Mouse (Mus musculus): ENCODE data around the gene Cyp3a16.
"Not testable (repeated sequence)": the region's sequence is repeated elsewhere in the genome, so short reads cannot be mapped to it uniquely, and the experiment has no call there.

Gene Cyp3a16

DNA sequence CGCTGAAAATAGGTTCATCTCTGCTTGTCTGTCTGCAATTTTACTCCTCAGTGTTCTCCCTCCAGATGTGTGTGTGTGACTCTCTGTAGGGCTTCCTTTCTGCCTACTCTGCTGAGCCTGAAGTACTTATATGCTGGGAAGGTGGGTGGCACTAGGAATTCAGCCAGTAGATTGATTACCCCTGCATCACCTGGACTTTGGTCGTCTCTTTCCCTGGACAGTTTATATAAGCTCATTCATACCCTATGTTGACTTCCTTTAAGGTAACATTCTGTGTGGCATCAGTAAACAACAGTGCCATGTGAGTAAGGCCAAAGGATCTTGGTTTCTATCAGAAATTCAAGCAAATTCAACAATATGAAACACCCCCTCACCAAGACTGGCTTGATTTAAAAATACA is at the start of gene Cyp3a16:
Gene Cyp3a16, minus strand, starts transcription at position 101 of the 400 bp plus-strand sequence.
- DNase-seq (ENCODE audit: low spot score), result not testable (repeated sequence)

DNA sequence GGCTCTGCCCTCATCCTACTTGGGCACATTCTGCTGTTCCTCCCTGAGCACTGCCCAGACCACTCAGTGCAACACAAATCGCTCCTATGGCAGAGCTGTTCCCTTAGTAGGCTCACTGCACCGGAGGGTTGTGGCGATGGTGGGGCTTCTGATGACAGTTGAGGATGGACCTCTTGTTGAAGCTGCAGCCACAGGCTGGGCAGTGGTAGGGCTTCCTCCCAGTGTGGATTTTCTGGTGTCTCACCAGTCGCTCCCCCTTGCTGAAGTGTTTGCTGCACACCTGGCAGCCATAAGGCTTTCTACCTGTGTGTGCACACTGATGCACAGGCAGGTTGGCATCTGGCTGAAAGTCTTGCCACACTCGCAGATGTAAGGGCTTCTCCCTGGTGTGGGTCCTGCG is 20.8 kb upstream of the Cyp3a16 start:
- no peak for DNase-seq (ENCODE audit: low spot score)

DNA sequence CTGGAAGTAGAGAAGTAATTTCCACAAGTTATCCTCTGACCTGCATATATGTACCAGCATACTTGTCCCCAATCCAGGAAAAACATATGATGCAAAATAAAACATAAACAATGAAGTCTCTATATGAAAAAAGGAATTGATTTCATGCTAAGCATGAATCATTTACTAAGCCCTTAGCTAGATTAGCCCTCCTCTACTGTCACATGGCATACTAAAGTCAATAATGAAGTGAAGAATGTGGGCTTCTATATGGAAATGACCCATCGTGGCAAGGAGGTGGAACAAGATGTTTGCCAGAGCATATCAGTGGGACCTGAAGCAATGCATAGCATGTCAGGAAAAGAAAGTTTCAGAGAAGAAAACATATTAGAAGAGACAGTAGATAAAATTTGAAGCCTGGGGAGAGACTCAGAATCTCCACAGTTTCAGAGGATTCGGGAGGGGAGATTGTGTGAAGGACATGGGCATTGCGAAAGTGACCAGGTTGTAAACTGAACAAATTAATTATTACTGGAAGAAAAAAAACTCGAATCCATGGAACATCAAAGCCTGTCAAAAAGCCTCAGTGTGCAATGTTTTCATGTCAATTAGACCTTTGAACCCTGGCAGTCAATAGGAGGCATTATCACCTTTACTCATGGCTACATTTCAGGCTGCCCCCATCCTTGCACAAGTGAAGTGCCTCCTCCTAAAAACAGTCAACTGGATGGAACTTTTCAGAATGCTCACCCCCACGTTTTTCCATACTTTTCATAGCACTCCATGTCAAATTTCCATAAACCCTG is 5.0 kb downstream of the Cyp3a16 start:
- no peak for DNase-seq (ENCODE audit: low spot score)

DNA sequence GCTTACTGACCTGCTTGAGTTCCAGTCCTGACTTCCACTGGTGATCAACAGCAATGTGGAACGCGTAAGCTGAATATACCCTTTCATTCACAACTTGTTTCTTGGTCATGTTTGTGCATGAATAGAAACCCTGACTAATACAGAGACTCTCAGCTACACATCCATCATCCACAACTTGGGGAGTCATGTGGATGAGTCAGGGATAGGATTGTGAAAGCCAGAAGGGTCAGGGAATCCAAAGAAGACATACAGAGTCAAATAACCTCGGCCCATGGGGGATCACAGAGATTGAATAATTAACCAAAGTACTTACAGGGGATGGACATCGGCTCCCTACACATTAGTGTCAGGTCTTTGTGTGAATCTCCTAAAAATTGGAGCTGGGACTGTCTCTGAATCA is 7.2 kb downstream of the Cyp3a16 start:
- no peak for DNase-seq (ENCODE audit: low spot score)

DNA sequence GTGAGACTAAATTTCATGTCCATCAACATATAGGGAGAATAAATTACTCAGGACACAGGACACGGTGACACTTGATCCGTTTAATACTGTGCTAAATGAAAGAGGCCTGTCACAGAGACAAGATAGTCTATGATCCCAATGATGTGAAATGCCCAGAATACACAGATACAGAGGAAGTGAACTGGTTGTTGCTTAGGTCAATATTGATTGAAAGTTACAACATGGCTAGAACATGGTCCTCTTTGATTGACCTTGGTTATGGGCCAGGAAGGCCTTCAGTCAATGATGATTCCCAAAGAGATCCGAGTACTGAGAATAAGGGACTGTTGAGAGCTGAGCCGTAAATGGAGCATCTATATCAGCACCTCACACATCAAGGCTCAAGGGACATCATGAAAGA is 15.1 kb downstream of the Cyp3a16 start:
- DNase-seq (ENCODE audit: low spot score), result no peak

DNA sequence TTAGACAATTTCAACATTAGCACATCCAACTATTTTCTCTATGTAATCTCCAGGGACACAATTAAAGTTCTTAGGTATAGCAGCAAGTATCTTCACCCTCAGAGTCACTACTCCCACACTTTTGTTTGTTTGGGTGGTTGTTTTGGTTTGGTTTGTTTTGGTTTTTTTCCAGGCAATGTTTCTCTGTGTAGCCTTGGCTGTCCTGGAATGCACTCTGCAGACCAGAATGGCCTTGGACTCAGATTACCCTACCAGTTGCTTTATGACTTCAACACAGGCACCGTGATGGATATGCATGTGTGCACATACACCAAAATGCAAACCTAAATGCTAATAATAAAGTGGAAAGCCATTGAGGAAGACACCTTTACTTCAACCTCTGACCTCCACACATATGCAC is 35.8 kb downstream of the Cyp3a16 start:
- no peak for DNase-seq (ENCODE audit: low spot score)

DNA sequence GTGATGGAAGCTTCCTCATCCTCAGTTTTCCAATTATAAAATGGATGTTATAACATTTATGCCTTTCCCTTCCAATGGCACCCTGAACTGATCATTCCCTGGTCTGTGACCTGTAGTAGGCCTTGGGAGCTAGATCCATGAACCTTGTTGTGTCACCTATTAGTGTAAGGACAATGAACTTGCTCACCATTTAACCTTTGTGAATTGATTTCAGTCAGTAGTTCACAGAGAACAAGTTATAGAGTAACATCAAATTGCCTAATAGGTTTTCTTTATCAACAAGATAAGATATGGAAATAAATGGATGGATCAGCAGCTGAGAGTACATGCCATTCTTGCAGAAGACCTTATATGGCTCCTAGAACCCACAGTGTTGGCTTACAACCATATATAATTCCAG is 38.5 kb downstream of the Cyp3a16 start:
- DNase-seq (ENCODE audit: low spot score), result no peak

DNA sequence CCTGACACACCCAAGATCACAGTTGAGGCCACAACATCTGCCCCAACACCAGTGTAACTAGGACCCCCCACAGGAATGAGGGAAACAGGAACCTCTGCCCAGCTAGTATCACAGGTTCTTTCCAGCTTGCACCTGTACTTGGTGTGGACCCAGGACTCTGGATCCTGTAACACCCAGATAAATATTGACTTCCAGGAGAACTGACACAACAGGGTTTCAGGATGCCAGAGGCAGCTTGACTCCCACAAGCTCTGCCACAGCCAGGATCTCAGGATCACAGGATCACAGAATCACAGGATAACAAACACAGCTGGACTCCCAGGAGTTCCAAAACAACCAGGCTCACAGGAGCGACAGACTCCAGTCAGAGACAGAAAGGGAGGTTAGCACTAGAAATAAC is 47.2 kb downstream of the Cyp3a16 start:
- DNase-seq (ENCODE audit: low spot score), result no peak

DNA sequence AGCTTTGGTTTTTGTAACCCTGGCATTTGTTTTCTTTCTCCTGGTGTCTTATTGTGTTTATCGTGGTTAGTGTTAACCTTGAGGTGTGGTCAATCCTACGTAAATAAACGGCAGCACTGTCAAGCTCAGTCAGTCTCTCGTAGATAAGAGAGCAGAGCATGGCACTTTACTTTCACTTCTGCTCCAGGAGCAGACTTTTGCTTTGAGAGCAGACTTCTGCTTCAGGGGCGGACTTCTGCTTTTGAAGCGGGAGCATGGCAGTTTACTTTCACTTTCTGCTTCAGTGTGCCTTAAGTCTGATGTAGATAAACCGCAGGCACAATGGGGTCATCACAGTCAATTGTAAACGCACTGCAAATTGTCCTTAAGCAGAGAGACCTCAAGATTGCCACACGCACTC is 54.1 kb downstream of the Cyp3a16 start:
- not testable (repeated sequence) for DNase-seq (ENCODE audit: low spot score)
